Mouse (Mus musculus) heart, adult 2 months (tissue): Measurements from ENCODE around the gene Ggn.

Experiments
- CTCF ChIP-seq: fragments of 200-600 bp; IDR thresholded peaks from 2 replicates; pipeline ENCODE4 v1.8.1; 2022; ENCODE audit warnings: antibody characterized with exemption, mild to moderate bottlenecking, moderate library complexity
- EP300 ChIP-seq: fragments of 200-500 bp; IDR thresholded peaks from 2 replicates; pipeline ENCODE4 v1.6.1; 2011; ENCODE audit warnings: low read depth, low read length, control low read depth; ENCODE audit not compliant: insufficient read depth
- POLR2A ChIP-seq: fragments of 200-500 bp; IDR thresholded peaks from 2 replicates; pipeline ENCODE4 v1.6.1; 2011; ENCODE audit warnings: mild to moderate bottlenecking, low read depth, low read length, control low read depth; ENCODE audit not compliant: insufficient read depth

GRCm38 (mm10) chr7:29124970-29125369 is 45.0 kb upstream of the Ggn start, which contains the start of gene Ryr1:
- TF ChIP-seq CTCF (no peak), POLR2A (no peak), EP300 (no peak)
